Mouse (Mus musculus): ENCODE data around the gene Myo9b.
A peak's percentile ranks its signal among the peaks of the same experiment; 100 is the strongest.

The Myo9b gene

GRCm38 (mm10) chr8:71383396-71383795 is 110.9 kb downstream of the Myo9b start:
- peak; percentile 57 to 78 for DNase-seq (ENCODE audit: inconsistent age in 2 of 2, low spot score in 1 of 2)

- no peak for DNase-seq (ENCODE audit: inconsistent age in 2 of 2, low spot score in 1 of 2)
These were observed 111.3 kb downstream of the Myo9b start for GRCm38 (mm10) chr8:71383860-71384259.

GRCm38 (mm10) chr8:71385212-71385835 is 112.8 kb downstream of the Myo9b start:
- peak in 1 of 2 experiments; percentile 49 for DNase-seq (ENCODE audit: inconsistent age in 2 of 2, low spot score in 1 of 2)

GRCm38 (mm10) chr8:71388267-71388666 is 115.8 kb downstream of the Myo9b start:
- DNase-seq (ENCODE audit: inconsistent age in 2 of 2, low spot score in 1 of 2), result no peak

GRCm38 (mm10) chr8:71391696-71392095 is 119.2 kb downstream of the Myo9b start:
- DNase-seq (ENCODE audit: inconsistent age in 2 of 2, low spot score in 1 of 2), result peak in 1 of 2 experiments; percentile 1

- DNase-seq (ENCODE audit: inconsistent age in 2 of 2, low spot score in 1 of 2), result peak; percentile 4 to 17
These were observed 119.9 kb downstream of the Myo9b start for GRCm38 (mm10) chr8:71392391-71392790.

GRCm38 (mm10) chr8:71392871-71393270 is 120.4 kb downstream of the Myo9b start:
- DNase-seq (ENCODE audit: inconsistent age in 2 of 2, low spot score in 1 of 2), result peak; percentile 45 to 69

GRCm38 (mm10) chr8:71394481-71394880 is 122.0 kb downstream of the Myo9b start:
- peak; percentile 17 to 44 for DNase-seq (ENCODE audit: inconsistent age in 2 of 2, low spot score in 1 of 2)

GRCm38 (mm10) chr8:71395071-71395470 is 122.6 kb downstream of the Myo9b start:
- peak; percentile 26 to 42 for DNase-seq (ENCODE audit: inconsistent age in 2 of 2, low spot score in 1 of 2)

- DNase-seq (ENCODE audit: inconsistent age in 2 of 2, low spot score in 1 of 2), result peak; percentile 49 to 76
These were observed 123.1 kb downstream of the Myo9b start, which contains the start of gene Ushbp1 for GRCm38 (mm10) chr8:71395629-71396028. Ushbp1 (minus strand) TSS chr8:71395802.

- DNase-seq (ENCODE audit: inconsistent age in 2 of 2, low spot score in 1 of 2), result peak; percentile 96 to 98
These were observed 124.3 kb downstream of the Myo9b start, which contains the start of gene Babam1 for GRCm38 (mm10) chr8:71396639-71397305. Babam1 (plus strand) TSS chr8:71396861.

GRCm38 (mm10) chr8:71397701-71398100 is 125.2 kb downstream of the Myo9b start:
- peak; percentile 32 to 49 for DNase-seq (ENCODE audit: inconsistent age in 2 of 2, low spot score in 1 of 2)

GRCm38 (mm10) chr8:71400826-71401225 is 128.3 kb downstream of the Myo9b start:
- peak in 1 of 2 experiments; percentile 18 for DNase-seq (ENCODE audit: inconsistent age in 2 of 2, low spot score in 1 of 2)

GRCm38 (mm10) chr8:71401454-71401853 is 128.9 kb downstream of the Myo9b start:
- DNase-seq (ENCODE audit: inconsistent age in 2 of 2, low spot score in 1 of 2), result peak in 1 of 2 experiments; percentile 20

GRCm38 (mm10) chr8:71402446-71402964 is 130.0 kb downstream of the Myo9b start:
- peak in 1 of 2 experiments; percentile 19 for DNase-seq (ENCODE audit: inconsistent age in 2 of 2, low spot score in 1 of 2)

- DNase-seq (ENCODE audit: inconsistent age in 2 of 2, low spot score in 1 of 2), result peak in 1 of 2 experiments; percentile 18
These were observed 130.8 kb downstream of the Myo9b start for GRCm38 (mm10) chr8:71403107-71403885.

- DNase-seq (ENCODE audit: inconsistent age in 2 of 2, low spot score in 1 of 2), result no peak
These were observed 131.5 kb downstream of the Myo9b start for GRCm38 (mm10) chr8:71404011-71404410.

GRCm38 (mm10) chr8:71404951-71405351 is 132.4 kb downstream of the Myo9b start:
- peak; percentile 63 to 73 for DNase-seq (ENCODE audit: inconsistent age in 2 of 2, low spot score in 1 of 2)

- peak; percentile 96 to 100 for DNase-seq (ENCODE audit: inconsistent age in 2 of 2, low spot score in 1 of 2)
These were observed 133.0 kb downstream of the Myo9b start, which contains the start of gene Ankle1 for GRCm38 (mm10) chr8:71405401-71406098. Ankle1 (plus strand) TSS chr8:71406010.

Data from adrenal gland, adult (tissue).